Mouse (Mus musculus) liver, embryonic 13.5 days (tissue): Measurements from ENCODE around the gene Coa4. TPM values are rescaled to one million over a fixed set of nuclear protein-coding genes. Genes with fewer than 3 reads are reported as not detected.

Experiments used
- ATAC-seq: fragments of 200-750 bp; cut with Nextera tagmentation; 2 replicates; pipeline ENCODE4 v1.8.0; 2017; ENCODE audit warnings: low read depth, mild to moderate bottlenecking, moderate number of reproducible peaks, moderate library complexity
- DNase-seq: peaks from one replicate; pipeline ENCODE4 v3.0.0; 2022
- H3K27ac ChIP-seq: fragments of 300-500 bp; sonication (generic); 2 replicates; pipeline ENCODE4 v1.5.1; 2015; ENCODE audit warnings: moderate library complexity, mild to moderate bottlenecking, inconsistent platforms
- H3K27me3 ChIP-seq: fragments of 300-500 bp; sonication (generic); 2 replicates; pipeline ENCODE4 v1.6.1; 2015; ENCODE audit warnings: mild to moderate bottlenecking, inconsistent platforms
- H3K36me3 ChIP-seq: fragments of 300-500 bp; sonication (generic); 2 replicates; pipeline ENCODE4 v1.6.1; 2015; ENCODE audit warnings: mild to moderate bottlenecking, inconsistent platforms
- H3K4me1 ChIP-seq: fragments of 300-500 bp; sonication (generic); replicated peaks from 2 replicates; pipeline ENCODE4 v1.6.1; 2015; ENCODE audit warnings: inconsistent platforms
- H3K4me2 ChIP-seq: fragments of 300-500 bp; sonication (generic); 2 replicates; pipeline ENCODE4 v1.6.1; 2015; ENCODE audit warnings: inconsistent platforms, mild to moderate bottlenecking, moderate library complexity
- H3K4me3 ChIP-seq: fragments of 300-500 bp; sonication (generic); replicated peaks from 2 replicates; pipeline ENCODE4 v1.5.1; 2015; ENCODE audit warnings: mild to moderate bottlenecking, inconsistent platforms
- H3K9ac ChIP-seq: fragments of 300-500 bp; sonication (generic); 2 replicates; pipeline ENCODE4 v1.6.1; 2015; ENCODE audit warnings: mild to moderate bottlenecking, inconsistent platforms
- H3K9me3 ChIP-seq: fragments of 300-500 bp; sonication (generic); replicated peaks from 2 replicates; pipeline ENCODE4 v1.6.1; 2016; ENCODE audit warnings: inconsistent platforms
- WGBS: fragments of 180-500 bp; shearing (Covaris S2); methylation state at CpG from one replicate; pipeline ENCODE4 v1.1.7; 2015; ENCODE audit not compliant: insufficient replicate concordance; 5-methylcytosine and 5-hydroxymethylcytosine counted together
- polyA plus RNA-seq: library from polyadenylated mRNA; unstranded; fragments of >200 nt; fragmentation: Nextera tagmentation; extraction: Ambion mirVana; gene quantifications from 2 replicates; pipeline ENCODE4 v1.2.1, GENCODE M21; 2015

The Coa4 gene
- 14.0 and 14.3 TPM in 2 replicates for polyA plus RNA-seq

- WGBS, result under 1% methylated on average over 33 of the region's 33 CpGs
Observed at GRCm38 (mm10) chr7:100536804-100537518, at the start of gene Coa4. TSS of gene Coa4 (plus strand) at chr7:100537071.

GRCm38 (mm10) chr7:100487301-100487700, 49.6 kb upstream of the Coa4 start:
- Histone ChIP-seq H3K4me3 (no peak overlapping the region), H3K9me3 (no peaks in the 10 kb centered on the region), H3K27me3 (no peaks in the 10 kb centered on the region), H3K4me2 (no peak overlapping the region), H3K9ac (no peak overlapping the region), H3K27ac (no peak overlapping the region), H3K36me3 (no peaks in the 10 kb centered on the region), H3K4me1 (peaks cover 30% of the 10 kb centered on the region)
- no peak for ATAC-seq
- no peak for DNase-seq
- WGBS, result 46% methylated on average over 2 of the region's 2 CpGs

More at GRCm38 (mm10) chr7:100536804-100537518, at the start of gene Coa4:
- Histone ChIP-seq H3K4me2 (peak within 1 kb of the TSS; percentile 77), H3K27me3 (no peaks in the 10 kb centered on the region), H3K27ac (peak within 1 kb of the TSS; percentile 83), H3K4me3 (peak within 1 kb of the TSS; percentile 79), H3K36me3 (peaks cover 17% of the 10 kb centered on the region), H3K9me3 (no peaks in the 10 kb centered on the region), H3K4me1 (peaks cover 19% of the 10 kb centered on the region), H3K9ac (peak within 1 kb of the TSS; percentile 80)
- peak; percentile 99 for ATAC-seq
- peak; percentile 78 for DNase-seq

GRCm38 (mm10) chr7:100488474-100489048, 48.3 kb upstream of the Coa4 start:
- Histone ChIP-seq H3K27ac (no peak overlapping the region), H3K27me3 (no peaks in the 10 kb centered on the region), H3K9me3 (no peaks in the 10 kb centered on the region), H3K4me2 (no peak overlapping the region), H3K4me1 (peaks cover 32% of the 10 kb centered on the region), H3K36me3 (no peaks in the 10 kb centered on the region), H3K9ac (no peak overlapping the region), H3K4me3 (no peak overlapping the region)
- no peak for ATAC-seq
- no peak for DNase-seq
- 57% methylated on average over 10 of the region's 10 CpGs for WGBS

GRCm38 (mm10) chr7:100492391-100493116, 44.3 kb upstream of the Coa4 start:
- no peaks in the 10 kb centered on the region for H3K27me3 ChIP-seq
- under 1% methylated on average over 36 of the region's 36 CpGs for WGBS
- peak overlapping the region; percentile 98 for H3K9ac ChIP-seq
- H3K4me1 ChIP-seq, result peaks cover 49% of the 10 kb centered on the region
- no peaks in the 10 kb centered on the region for H3K9me3 ChIP-seq
- H3K27ac ChIP-seq, result peak overlapping the region; percentile 94
- peaks cover 37% of the 10 kb centered on the region for H3K36me3 ChIP-seq
- DNase-seq (no peak), ATAC-seq (peak; percentile 72)
- peak overlapping the region; percentile 94 for H3K4me2 ChIP-seq
- peak overlapping the region; percentile 80 for H3K4me3 ChIP-seq

- peak within 1 kb of the TSS; percentile 94 for H3K27ac ChIP-seq
- no peaks in the 10 kb centered on the region for H3K27me3 ChIP-seq
- H3K36me3 ChIP-seq, result peaks cover 43% of the 10 kb centered on the region
- under 1% methylated on average over 27 of the region's 27 CpGs for WGBS
- peak; percentile 92 for DNase-seq
- peaks cover 54% of the 10 kb centered on the region for H3K4me1 ChIP-seq
- H3K9ac ChIP-seq, result peak within 1 kb of the TSS; percentile 98
- peak within 1 kb of the TSS; percentile 94 for H3K4me2 ChIP-seq
- H3K9me3 ChIP-seq, result no peaks in the 10 kb centered on the region
- ATAC-seq, result peak; percentile 85
- peak within 1 kb of the TSS; percentile 80 for H3K4me3 ChIP-seq
Observed at GRCm38 (mm10) chr7:100493117-100493483, 43.8 kb upstream of the Coa4 start, which contains the start of gene Ucp2. TSS of gene Ucp2 (plus strand) at chr7:100493337.

GRCm38 (mm10) chr7:100493484-100494414, 43.1 kb upstream of the Coa4 start:
- 15% methylated on average over 19 of the region's 19 CpGs for WGBS
- ATAC-seq, result peak; percentile 3
- DNase-seq, result peak; percentile 55

GRCm38 (mm10) chr7:100494415-100494831, 42.4 kb upstream of the Coa4 start:
- Histone ChIP-seq H3K27me3 (no peaks in the 10 kb centered on the region), H3K9me3 (no peaks in the 10 kb centered on the region), H3K4me3 (peak overlapping the region; percentile 80), H3K27ac (peak overlapping the region; percentile 94), H3K9ac (peak overlapping the region; percentile 98), H3K4me2 (peak overlapping the region; percentile 94), H3K4me1 (peaks cover 67% of the 10 kb centered on the region), H3K36me3 (peaks cover 56% of the 10 kb centered on the region)
- WGBS, result 51% methylated on average over 7 of the region's 7 CpGs
- no peak for DNase-seq
- ATAC-seq, result no peak

More at GRCm38 (mm10) chr7:100493484-100494414, 43.1 kb upstream of the Coa4 start:
- H3K4me2 ChIP-seq, result peak overlapping the region; percentile 94
- peak overlapping the region; percentile 80 for H3K4me3 ChIP-seq
- peaks cover 61% of the 10 kb centered on the region for H3K4me1 ChIP-seq
- peaks cover 49% of the 10 kb centered on the region for H3K36me3 ChIP-seq
- H3K9me3 ChIP-seq, result no peaks in the 10 kb centered on the region
- no peaks in the 10 kb centered on the region for H3K27me3 ChIP-seq
- peak overlapping the region; percentile 94 for H3K27ac ChIP-seq
- H3K9ac ChIP-seq, result peak overlapping the region; percentile 98

GRCm38 (mm10) chr7:100495042-100495441, 41.8 kb upstream of the Coa4 start:
- Histone ChIP-seq H3K9me3 (no peaks in the 10 kb centered on the region), H3K36me3 (peaks cover 62% of the 10 kb centered on the region), H3K27me3 (no peaks in the 10 kb centered on the region), H3K4me2 (peak overlapping the region; percentile 94), H3K27ac (peak overlapping the region; percentile 94), H3K4me3 (peak overlapping the region; percentile 80), H3K9ac (peak overlapping the region; percentile 98), H3K4me1 (peaks cover 73% of the 10 kb centered on the region)
- WGBS, result 24% methylated on average over 8 of the region's 8 CpGs
- DNase-seq, result no peak
- no peak for ATAC-seq

GRCm38 (mm10) chr7:100495581-100496251, 41.2 kb upstream of the Coa4 start:
- no peaks in the 10 kb centered on the region for H3K27me3 ChIP-seq
- no peaks in the 10 kb centered on the region for H3K9me3 ChIP-seq
- peak overlapping the region; percentile 94 for H3K27ac ChIP-seq
- H3K36me3 ChIP-seq, result peaks cover 69% of the 10 kb centered on the region
- peak; percentile 35 for ATAC-seq
- DNase-seq, result peak; percentile 62
- 24% methylated on average over 11 of the region's 11 CpGs for WGBS
- peak overlapping the region; percentile 94 for H3K4me2 ChIP-seq
- peak overlapping the region; percentile 80 for H3K4me3 ChIP-seq
- H3K4me1 ChIP-seq, result peaks cover 80% of the 10 kb centered on the region
- peak overlapping the region; percentile 98 for H3K9ac ChIP-seq

GRCm38 (mm10) chr7:100496371-100496770, 40.5 kb upstream of the Coa4 start:
- Histone ChIP-seq H3K9ac (peak overlapping the region; percentile 98), H3K4me3 (peak overlapping the region; percentile 80), H3K36me3 (peaks cover 71% of the 10 kb centered on the region), H3K4me2 (peak overlapping the region; percentile 94), H3K9me3 (no peaks in the 10 kb centered on the region), H3K27me3 (no peaks in the 10 kb centered on the region), H3K27ac (peak overlapping the region; percentile 94), H3K4me1 (peaks cover 86% of the 10 kb centered on the region)
- ATAC-seq (no peak), DNase-seq (no peak)
- WGBS, result 76% methylated on average over 6 of the region's 6 CpGs
